Mouse (Mus musculus) left cerebral cortex, adult 8-10 months (tissue): ENCODE data around the gene Ccdc149. TPM values are rescaled to one million over a fixed set of nuclear protein-coding genes. Genes with fewer than 3 reads are reported as not detected.
A peak's percentile ranks its signal among the peaks of the same experiment; 100 is the strongest.

Experiments used
- DNase-seq, 2 experiments: peaks; one replicate each; pipeline ENCODE4 v3.0.0; 2022; ENCODE audit warnings: low spot score in 2 of 2
- total RNA-seq, 4 experiments: library from RNA; stranded (reverse); gene quantifications; 2 replicates each; pipeline ENCODE4 v1.2.4; 2022

The Ccdc149 gene
- total RNA-seq, 4 experiments from 2014 or later, result 68.4 to 77.6 (median 72.9) TPM

- DNase-seq, result no peak
Measured at GRCm38 (mm10) chr5:52382837-52383236, 88.5 kb downstream of the Ccdc149 start.

- DNase-seq, result no peak
Measured at GRCm38 (mm10) chr5:52375847-52376246, 95.5 kb downstream of the Ccdc149 start.

- DNase-seq, result no peak
Measured at GRCm38 (mm10) chr5:52370901-52371300, 100.4 kb downstream of the Ccdc149 start.

- DNase-seq, result no peak
Measured at GRCm38 (mm10) chr5:52367866-52368840, 103.2 kb downstream of the Ccdc149 start.

GRCm38 (mm10) chr5:52366661-52367060 is 104.7 kb downstream of the Ccdc149 start:
- DNase-seq, result no peak

- DNase-seq, result peak in 1 of 2 experiments; percentile 30
Measured at GRCm38 (mm10) chr5:52365930-52366329, 105.4 kb downstream of the Ccdc149 start.

- DNase-seq, result no peak
Measured at GRCm38 (mm10) chr5:52364521-52364920, 106.8 kb downstream of the Ccdc149 start.

- DNase-seq, result no peak
Measured at GRCm38 (mm10) chr5:52363468-52364150, 107.7 kb downstream of the Ccdc149 start, which contains the start of gene Sod3. Gene Sod3, plus strand, starts transcription at chr5:52363791.

- DNase-seq, result no peak
Measured at GRCm38 (mm10) chr5:52362776-52363467, 108.4 kb downstream of the Ccdc149 start.

GRCm38 (mm10) chr5:52360286-52361049 is 110.9 kb downstream of the Ccdc149 start:
- DNase-seq, result no peak

- DNase-seq, result no peak
Measured at GRCm38 (mm10) chr5:52358120-52358519, 113.2 kb downstream of the Ccdc149 start.

GRCm38 (mm10) chr5:52357175-52357754 is 114.1 kb downstream of the Ccdc149 start:
- DNase-seq, result no peak

- no peak for DNase-seq
Measured at GRCm38 (mm10) chr5:52355612-52356011, 115.7 kb downstream of the Ccdc149 start.

- no peak for DNase-seq
Measured at GRCm38 (mm10) chr5:52354441-52354840, 116.9 kb downstream of the Ccdc149 start.

- DNase-seq, result no peak
Measured at GRCm38 (mm10) chr5:52352730-52353129, 118.6 kb downstream of the Ccdc149 start.

GRCm38 (mm10) chr5:52351561-52351960 is 119.8 kb downstream of the Ccdc149 start:
- DNase-seq, result no peak

GRCm38 (mm10) chr5:52350451-52350850 is 120.9 kb downstream of the Ccdc149 start:
- no peak for DNase-seq

GRCm38 (mm10) chr5:52346890-52347289 is 124.4 kb downstream of the Ccdc149 start:
- DNase-seq, result no peak

- DNase-seq, result no peak
Measured at GRCm38 (mm10) chr5:52339134-52339533, 132.2 kb downstream of the Ccdc149 start.

- no peak for DNase-seq
Measured at GRCm38 (mm10) chr5:52335590-52335989, 135.7 kb downstream of the Ccdc149 start.
